Mouse (Mus musculus) erythroid progenitor cell, adult 5-6 weeks (primary cell): Measurements from ENCODE around the gene Myof. TPM values are rescaled to one million over a fixed set of nuclear protein-coding genes. Genes with fewer than 3 reads are reported as not detected.

Source experiments
- ATAC-seq: replicated peaks from 2 replicates; pipeline ENCODE4 v1.8.0; 2016; ENCODE audit warnings: moderate number of reproducible peaks, mild to moderate bottlenecking, moderate TSS enrichment, inconsistent platforms; ENCODE audit not compliant: poor library complexity, low FRiP score, severe bottlenecking
- total RNA-seq, 2 experiments: library from RNA; stranded (forward) in 1 of 2; stranded (reverse) in 1 of 2; fragments of 150-400 nt in 1 of 2; fragments of 186-747, 209-891 nt in 1 of 2; gene quantifications; 2 replicates each; pipeline versions ENCODE4 v1.2.3 to v1.2.4; 2015 to 2017; ENCODE audit warnings: low replicate concordance in 2 of 2

The Myof gene
- total RNA-seq (2015; ENCODE audit: low replicate concordance) (0.84 and 1.8 TPM in 2 replicates), total RNA-seq (2017; ENCODE audit: low replicate concordance) (2.0 and 4.5 TPM in 2 replicates)

DNA sequence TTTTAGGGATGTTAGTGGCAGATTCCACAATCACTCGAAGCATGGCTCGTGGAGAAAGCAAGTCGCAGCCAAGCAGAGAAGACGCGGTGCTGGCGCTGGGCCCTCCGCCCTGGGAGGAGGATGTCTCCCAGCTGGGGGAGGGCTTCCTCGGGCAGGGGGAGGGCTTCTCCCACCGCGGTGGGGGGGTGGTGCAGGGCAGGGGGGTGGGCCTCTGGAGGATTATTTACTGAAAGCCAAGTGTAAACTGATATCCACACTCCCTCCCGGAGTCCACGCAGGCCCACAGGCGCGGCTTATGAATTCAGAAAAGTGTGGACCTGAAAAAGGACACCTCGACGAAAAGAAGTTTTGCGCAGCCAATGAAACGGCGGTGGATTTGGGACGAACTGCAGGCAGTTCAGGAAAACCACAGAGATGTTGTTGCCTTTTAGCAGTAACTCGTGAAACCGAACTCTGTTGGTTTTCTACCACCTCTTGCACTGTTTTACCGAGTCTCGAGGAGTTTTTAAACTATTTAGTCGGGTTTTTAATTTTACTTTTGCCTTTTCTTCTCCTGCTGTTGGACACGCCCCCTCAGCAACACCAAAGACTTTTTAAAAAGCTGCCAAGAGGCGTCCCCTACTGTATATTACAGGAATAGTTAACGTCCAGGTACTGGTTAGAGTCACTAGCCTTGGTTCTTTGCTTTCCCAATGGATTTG is at the start of gene Myof:
Myof (minus strand) TSS at position 297 of the 701 bp plus-strand sequence.
- no peak for ATAC-seq

DNA sequence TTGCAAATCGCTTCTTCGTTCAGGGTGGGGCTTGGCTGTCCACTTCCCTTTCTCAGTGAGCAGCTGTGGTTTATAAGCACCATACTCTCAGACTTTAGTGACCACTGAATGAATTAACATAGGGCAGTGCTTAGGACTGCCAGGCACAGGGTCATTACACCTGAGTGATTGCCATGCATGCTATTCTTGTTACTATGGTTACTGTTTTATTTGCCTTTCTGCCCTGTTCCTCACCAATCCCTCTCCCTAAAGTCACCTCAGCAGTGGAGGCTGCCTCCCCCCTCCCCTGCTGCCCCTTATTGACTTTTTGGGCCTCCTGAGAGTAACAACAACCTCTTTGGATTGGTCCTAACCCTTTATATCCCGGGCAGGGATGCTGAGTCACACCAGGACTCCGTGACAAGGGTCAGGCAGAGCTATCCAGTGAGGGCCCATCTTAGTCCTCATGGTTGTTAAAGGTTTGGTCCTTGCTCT is 48.2 kb upstream of the Myof start:
- ATAC-seq, result no peak

DNA sequence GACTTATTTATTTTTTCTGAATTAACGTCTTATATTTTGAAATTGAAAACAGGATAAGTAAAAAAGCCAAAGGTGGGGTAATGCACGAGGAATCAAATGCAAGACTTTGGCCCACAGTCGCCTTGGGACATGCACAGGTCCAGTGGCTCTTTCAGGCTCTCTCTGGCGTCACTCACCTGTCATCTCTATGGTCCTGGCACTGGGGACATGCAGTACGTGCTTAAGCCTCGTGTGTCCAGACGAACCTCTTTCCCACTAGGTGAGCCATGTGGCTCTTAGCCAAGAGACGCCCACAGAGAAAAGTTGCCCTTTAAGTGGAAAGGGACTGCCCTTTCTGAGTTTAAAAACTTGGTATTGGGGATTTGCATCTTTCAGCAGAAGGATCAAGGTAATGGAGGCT is 46.0 kb upstream of the Myof start:
- ATAC-seq, result no peak

DNA sequence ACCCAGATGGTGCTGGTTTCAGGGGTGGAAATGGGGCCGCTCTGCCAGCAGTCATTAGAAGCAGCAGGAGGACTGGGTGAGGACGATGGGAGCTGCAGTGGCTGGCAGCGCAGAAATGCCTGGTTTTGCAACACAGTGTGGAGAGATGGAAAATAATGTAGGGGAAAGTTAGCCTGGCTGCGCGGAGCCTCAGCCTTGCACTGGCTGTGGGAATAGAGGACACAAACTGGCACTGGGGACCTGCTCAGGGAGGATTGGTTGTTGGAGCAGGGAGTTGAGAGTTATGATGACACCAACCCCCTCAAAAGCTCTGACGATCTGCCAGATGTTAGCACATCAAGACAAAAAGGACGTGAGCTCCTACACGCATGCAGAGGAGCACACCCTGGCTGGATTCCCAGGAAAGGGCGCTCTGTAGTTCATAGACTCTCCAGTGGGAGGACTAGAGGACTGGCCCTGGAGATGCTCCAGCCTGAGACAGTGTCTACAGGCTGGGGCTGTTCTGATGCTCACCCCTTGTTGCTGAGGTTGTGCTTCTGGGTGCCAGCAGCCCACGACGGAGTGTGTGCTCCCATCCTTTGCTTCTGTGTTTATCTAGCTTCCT is 43.7 kb upstream of the Myof start:
- ATAC-seq, result no peak

DNA sequence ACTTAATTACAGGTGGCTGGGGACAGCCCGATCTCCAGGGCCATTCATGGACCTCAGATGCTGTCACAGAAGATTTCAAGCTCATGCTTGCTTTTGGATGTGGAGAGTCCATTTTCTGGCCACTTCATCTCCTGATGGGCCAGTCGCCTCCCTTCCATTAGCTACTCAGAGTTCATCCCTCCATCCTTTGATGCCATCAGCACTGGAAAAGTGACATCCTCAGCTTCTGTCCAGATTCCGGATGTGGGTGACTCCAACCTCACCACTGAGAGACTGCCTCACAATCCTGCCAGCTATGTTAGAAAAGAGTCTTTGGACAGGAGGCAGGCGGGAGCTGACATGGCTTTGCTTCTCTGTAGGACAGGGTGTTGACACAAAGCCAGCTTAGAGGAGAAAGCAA is 42.5 kb upstream of the Myof start:
- ATAC-seq, result no peak

DNA sequence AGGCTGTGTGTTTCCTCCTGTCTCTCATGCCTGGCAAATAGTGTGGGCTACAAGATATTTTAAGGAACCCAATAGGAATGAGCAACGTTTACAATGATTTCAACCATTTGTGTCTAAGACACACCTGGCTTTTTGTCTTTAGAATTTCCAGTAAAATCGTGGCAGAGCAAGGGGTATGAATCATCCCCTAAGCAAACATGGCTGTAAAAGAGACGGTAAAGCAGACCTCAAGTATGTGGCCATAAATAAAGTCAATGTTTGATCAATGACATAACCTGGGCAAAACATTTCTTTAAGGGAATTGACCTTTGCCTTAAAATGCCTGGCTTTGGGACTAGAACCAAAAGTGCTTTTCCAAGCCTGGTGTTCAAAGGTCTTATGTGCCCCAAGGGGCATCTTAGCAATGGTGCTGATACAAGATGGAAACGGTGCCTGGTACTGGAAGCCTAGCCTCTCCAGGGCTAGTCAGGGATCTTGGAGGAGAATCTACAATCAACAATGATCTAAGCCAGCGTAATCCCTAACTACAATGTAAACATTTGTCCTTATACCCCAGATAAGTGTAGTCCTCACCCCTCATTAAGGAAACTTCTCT is 39.7 kb upstream of the Myof start:
- no peak for ATAC-seq

DNA sequence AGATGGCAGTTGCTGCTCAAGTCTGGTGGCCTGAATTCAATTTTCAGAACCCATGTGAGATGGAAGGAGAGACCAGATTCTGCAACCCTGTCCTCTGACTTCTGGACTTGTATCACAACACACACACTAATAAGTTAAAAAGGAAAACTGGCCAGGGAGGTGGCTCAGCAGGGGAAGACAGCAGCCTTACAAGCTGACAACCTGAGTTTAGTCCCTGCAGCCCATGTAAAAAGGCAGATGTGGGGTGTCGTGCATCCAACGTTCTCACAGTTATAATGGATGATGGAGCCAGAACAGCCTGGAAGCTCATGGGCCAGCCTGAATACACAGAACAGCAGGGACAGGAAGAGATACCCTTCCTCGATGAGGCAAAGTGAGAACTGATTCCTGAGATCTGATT is 38.0 kb upstream of the Myof start:
- ATAC-seq, result no peak

DNA sequence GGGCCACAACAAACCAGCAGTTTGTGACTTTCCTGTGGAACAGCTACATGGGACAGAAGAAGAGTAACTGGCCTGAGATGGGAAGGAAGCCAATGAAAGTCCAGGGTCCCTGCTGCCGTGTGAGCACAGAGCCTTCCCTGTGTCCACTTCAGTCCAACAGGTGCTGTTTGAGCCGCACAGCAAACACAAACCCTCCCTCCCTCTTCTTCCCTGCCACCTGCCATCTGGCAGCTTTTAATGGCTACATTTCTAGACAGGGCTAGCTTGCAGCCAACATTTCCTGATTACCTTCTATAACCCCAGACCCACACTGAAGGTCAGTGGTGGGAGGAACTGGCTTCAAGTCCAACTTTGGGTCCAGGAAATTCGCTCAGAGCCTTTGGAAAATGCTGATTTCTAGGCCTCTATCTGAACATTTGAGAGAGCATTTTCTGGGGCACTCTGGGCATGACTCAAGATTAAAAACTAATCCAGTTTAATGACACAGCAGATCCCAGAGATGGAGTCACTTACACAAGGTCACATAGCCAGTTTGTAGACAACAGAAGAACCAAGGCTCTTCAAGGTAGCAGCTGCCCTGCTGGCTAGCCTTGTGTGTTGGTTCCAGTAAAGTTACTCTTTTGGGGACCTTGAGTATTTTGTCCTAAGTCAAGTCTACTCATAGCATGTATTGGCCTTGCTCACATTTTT is 34.6 kb upstream of the Myof start:
- no peak for ATAC-seq

DNA sequence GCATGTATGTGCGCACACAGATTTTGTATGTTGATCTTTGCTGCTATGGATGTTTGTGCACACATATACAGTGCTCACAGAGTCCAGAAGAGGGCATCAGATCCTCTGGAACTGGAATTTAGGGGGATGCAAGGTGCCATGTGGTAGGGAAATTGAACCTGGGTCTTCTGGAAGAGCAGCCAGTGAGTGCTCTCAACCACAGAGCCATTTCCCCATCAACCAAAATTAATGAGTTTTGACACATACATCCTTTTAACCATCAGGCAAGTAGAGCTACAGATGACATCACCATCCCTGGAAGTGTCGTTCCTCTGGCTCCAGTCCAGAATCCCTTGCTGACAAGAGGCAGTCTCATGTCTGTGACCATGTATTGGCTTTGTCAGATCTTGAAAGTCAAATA is 32.9 kb upstream of the Myof start:
- no peak for ATAC-seq

DNA sequence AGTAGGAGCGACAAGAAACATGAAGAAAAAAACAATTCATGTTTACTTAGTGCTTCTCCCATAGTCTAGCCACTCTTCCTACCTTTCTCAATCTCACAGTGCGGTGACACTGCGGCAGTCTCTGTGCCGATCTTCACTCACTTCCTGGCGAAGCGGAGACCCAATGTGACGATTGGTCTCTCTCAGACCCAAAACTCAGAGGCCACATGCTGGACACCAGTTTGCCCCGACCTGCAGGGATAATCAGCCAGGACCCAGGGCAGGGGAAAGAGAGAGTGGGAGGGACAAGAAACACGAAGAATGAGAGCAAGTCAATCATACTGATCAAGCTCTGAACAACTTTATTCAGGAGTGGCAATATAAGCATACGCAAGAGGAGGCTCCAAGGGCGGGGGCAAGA is 31.7 kb upstream of the Myof start:
- no peak for ATAC-seq

DNA sequence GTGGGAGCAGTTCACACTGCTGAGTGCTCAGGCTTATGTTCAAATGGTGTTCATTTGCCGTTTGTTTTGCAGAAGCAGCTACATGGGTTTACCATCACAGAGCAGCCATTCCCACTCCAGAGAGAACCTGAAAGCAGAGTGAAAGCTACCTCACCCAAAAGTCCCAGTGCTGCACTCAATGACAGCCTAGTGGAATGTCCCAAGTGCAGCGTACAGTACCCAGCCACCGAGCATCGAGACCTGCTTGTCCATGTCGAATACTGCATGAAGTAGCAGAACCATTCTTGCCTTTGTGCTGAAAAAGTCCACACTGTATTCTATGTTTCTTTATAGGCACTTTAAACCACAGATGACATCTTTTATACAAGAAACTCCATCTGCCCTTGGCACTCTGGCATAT is 29.8 kb upstream of the Myof start:
- ATAC-seq, result no peak

DNA sequence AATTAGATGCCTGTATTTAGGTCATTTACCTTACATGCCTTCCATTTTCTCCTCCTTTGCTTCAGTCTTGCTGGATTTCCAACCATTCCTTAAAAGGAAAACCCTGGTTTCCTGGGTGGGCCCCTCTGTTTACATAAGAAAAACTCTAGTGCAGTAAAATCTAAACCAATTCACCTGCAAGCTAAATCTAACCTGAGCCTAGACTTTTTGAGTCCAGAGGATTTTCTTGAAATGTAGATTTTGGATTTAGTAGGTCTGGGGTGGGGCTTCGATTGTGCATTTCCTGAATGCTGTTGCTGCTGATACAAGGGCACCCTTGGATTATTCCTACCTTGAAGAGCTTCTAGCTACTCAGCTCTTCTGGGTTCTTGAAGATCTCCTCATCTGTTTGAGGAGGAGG is 20.7 kb upstream of the Myof start:
- no peak for ATAC-seq

DNA sequence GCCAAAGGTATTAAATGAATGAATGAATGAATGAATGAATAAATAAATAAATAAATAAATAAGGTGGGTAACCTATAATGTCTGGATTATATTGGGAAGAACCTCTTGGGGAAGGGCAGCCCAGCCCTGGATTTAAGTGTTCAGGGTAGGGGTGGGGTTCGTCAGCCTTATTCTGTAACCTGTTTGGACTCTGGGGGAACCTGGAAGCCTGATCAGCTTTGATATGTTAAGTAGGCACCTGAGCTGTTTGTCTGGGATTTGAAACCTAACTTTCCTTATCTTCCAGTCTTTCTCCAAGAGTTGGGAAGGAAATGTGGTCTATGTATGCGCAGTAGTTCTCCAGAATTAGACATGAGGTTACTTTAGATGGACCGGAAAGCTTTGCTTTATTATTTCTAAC is 19.8 kb upstream of the Myof start:
- no peak for ATAC-seq

DNA sequence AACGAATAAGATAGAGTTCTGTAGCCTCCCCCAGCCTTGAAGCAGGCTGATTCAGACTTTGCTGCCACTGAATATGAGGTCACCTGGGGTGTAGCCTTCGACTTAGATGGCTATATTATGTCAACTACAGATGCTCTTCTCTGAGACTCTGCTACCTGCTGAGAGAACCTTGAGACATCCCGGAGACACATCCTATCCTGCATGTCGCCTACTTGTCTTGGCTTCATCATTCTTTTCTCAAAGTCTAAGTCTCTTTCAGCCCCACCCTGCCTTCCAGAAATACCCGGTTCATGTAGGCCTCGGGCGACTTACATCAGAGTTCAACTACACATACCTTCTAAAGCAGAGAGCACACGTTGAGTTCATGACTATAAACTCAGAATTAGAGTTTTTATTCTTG is 13.6 kb upstream of the Myof start:
- no peak for ATAC-seq

DNA sequence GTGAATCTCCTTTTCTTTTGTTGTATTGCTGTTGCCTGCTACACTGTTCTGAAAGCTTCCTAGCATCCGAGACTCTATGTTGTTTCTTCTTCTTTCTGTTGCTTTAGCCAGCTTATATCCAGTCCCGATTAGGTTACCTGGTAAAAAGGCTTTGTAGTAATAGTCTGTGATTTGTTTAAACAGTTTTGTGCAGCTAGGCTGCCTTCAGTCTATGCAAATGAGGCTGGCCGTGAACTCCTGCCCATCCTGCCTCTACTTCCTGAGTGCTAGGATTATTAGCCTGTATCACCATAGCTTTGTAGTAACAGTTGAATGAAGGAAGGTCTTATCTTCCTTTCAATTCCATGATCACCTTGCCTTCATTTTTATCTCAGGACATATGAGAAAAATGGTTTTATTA is 12.9 kb upstream of the Myof start:
- no peak for ATAC-seq

DNA sequence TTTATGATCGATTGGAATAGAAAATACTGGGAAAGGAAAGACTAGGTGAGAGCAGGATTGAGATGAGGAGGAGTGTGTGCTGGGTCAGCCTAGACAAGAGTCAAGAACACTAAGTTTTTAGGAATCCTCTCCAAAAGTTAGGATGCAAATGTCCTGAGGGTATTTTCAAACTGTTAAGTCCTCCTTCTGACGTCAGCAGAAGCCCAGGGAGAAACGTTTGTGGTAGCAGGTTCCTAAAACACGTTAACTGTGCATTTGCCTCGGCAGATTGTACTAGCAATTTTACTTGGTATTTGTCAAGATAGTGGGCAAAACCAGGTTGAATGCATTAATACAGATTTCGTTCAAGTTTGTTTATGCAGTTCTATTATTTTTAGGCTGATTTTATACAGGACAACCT is 12.4 kb upstream of the Myof start:
- ATAC-seq, result no peak

DNA sequence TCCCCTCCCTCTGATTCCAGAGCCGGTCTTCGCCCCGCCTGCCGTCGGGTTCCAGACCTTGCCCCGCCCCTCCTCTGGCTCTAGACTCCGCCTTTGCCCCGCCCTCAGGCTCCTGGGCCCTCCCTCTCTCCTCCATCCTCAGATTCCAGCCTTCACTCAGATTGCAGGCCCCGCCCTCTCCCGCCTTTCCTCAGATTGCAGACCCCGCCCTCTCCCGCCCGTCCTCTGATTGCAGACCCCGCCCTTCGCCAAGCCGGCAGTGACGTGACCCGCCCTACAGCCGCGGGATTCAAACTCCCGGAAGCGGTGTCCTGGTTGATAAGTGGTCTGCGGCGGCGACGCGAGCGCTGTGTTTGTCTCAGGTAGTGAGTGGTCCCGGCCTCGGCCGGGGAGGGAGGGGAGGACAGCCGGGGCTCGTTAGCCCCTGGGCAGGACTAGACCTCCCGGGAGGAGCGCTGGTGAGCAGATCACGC is 11.4 kb upstream of the Myof start, which contains the start of gene Cep55:
Cep55 (plus strand) TSS at position 292 of the 473 bp plus-strand sequence.
- ATAC-seq, result no peak

DNA sequence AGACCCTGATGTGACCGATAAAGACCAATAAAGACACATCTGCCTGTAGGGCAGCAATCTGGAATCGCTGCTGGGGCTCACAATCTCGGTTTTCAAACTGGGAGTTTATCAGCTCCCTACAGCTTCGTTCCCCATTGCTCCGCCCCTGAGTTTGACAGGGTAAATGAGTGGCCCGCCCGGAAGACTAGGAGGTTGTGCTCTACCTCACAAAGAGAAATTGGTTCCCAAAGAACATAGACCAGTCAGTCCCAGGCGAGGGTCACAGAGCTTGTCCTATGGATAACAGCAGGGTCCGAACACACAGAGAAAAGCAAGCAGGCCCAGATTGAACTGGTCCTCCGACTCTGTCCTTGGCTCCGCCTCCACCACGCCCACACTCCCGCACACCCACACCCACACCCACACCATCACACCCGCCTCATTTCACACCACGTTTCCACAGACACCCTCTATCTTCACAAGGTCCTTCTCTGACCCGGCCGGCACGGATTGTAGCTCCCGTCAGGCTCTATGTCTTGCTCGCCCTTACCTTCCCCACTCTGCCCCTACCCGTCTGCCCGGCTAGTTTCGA is 10.9 kb upstream of the Myof start:
- 0 out of 2 replicates have a peak, but pooled peaks have one; percentile 42 for ATAC-seq

DNA sequence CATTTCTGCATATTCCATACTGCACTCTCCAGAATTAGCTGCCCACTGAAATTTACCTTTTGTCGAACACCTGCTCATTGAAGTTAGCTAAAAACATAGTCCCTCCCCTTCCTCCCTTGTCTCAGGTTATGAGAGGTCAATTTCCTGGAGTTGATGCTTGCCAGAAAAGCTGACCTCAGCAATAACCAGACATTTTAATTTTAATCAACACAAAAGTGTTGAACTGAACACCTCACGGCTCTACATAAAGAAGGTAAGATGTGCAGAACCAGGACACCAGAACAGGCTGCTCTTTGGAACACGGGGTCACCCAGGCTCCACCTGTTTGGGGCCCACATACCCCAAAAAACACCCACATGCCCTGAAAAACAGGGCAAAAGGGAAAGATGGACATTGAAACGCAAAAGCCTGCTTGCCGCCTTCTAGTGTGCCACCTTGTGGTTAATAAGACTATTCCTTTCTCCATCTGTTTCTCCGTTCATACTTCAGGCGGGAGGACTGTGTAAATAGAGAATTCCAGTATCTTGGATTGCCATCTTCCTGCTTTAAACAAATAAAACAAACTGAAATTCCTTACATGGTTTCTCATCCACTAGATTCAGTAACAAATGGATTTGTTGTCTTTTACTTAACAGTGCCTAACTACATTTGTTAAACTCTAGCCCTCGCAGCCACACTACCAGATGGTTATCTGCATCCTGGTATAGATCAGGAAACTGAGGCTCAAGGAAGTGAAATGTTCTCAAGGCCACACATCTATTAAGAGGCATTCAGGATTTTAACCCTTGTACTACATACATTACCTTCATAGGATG is 10.1 kb upstream of the Myof start:
- no peak for ATAC-seq
